8 mouse cellular contexts compared by ENCODE assay signal in genomic region chr2:156344775-156345532, GRCm38 (mm10). TPM values are rescaled to one million over a fixed set of nuclear protein-coding genes. Genes with fewer than 3 reads are reported as not detected.
DNase-seq lines count a peak whose midpoint lies in the region; ATAC-seq lines count a peak whose summit lies in the region.

No protein-coding gene starts in this region.

- no peak overlapping the region for H3K9ac ChIP-seq in heart, embryonic 11.5 days (ENCODE audit: low read depth, low read length)

- WGBS in heart, embryonic 11.5 days (ENCODE audit: insufficient replicate concordance) = 47% methylated on average over 12 of the region's 12 CpGs

- H3K27ac ChIP-seq in heart, embryonic 11.5 days (ENCODE audit: low read depth, low read length) = peak overlapping the region; percentile 43; the same call in 1 of the 2 replicates

- ATAC-seq in heart, embryonic 11.5 days (replicated peaks; ENCODE audit: insufficient number of reproducible peaks, low FRiP score, low TSS enrichment) = no peak

- no peaks in the 10 kb centered on the region for H3K9me3 ChIP-seq in heart, embryonic 11.5 days (replicated peaks; ENCODE audit: control insufficient read depth, low read length)

- peak overlapping the region; percentile 43; the same call in 1 of the 2 replicates for H3K4me2 ChIP-seq in heart, embryonic 11.5 days

- no peak overlapping the region for H3K4me3 ChIP-seq in heart, embryonic 11.5 days (ENCODE audit: low read depth, low read length)

- H3K4me1 ChIP-seq in heart, embryonic 11.5 days (ENCODE audit: control insufficient read depth, insufficient read depth, low read length) = 0 out of 2 replicates have a peak, but pooled peaks cover 3% of the 10 kb centered on the region

- DNase-seq in heart, adult 18-20 months = peak; percentile 23 to 44
- DNase-seq in heart, adult 8-10 months (ENCODE audit: low spot score) = no peak
- peak; percentile 13 for DNase-seq in 416B (ENCODE audit: low read depth)
- peak; percentile 24 for DNase-seq in adrenal gland, postnatal 25 days
- DNase-seq in lung, postnatal 36 days = peak; percentile 57
- DNase-seq in left cerebral cortex, adult 11 months (ENCODE audit: low spot score) = no peak
- DNase-seq in urinary bladder, postnatal 4 days (ENCODE audit: low spot score in 2 of 2) = no peak

- H3K27me3 ChIP-seq in heart, embryonic 11.5 days (ENCODE audit: control insufficient read depth, insufficient read depth, low read length) = no peaks in the 10 kb centered on the region; the same call in 1 of the 2 replicates

- no peaks in the 10 kb centered on the region for H3K36me3 ChIP-seq in heart, embryonic 11.5 days (ENCODE audit: control insufficient read depth, insufficient read depth, low read length)

RNA-seq across cellular contexts. Expression of gene Scand1, which starts 32.5 kb away (rescaled TPM):
- total RNA-seq in heart, adult 18-20 months (2021) = 10 to 100 TPM; 80.0 to 86.3 TPM
- total RNA-seq in heart, adult 8-10 months (2022) = 10 to 100 TPM; 73.0 to 84.3 (median 79.6) TPM
- total RNA-seq in adrenal gland, postnatal 25 days (2021) = 102 and 123 TPM in 2 replicates
- 50.6 and 59.0 TPM in 2 replicates for polyA plus RNA-seq in heart, embryonic 11.5 days (2014; fragmentation: Nextera tagmentation; extraction: Ambion mirVana)

RNA-seq across cellular contexts. Expression of gene Cnbd2, which starts 32.9 kb away (rescaled TPM):
- under 1 TPM; 0.62 to 0.69 TPM for total RNA-seq in heart, adult 18-20 months (2021)
- 1 to 10 TPM in 1 of 4 experiments, under 1 TPM in 3; 0.60 to 1.1 (median 0.81) TPM for total RNA-seq in heart, adult 8-10 months (2022)
- total RNA-seq in adrenal gland, postnatal 25 days (2021) = 2.5 and 3.6 TPM in 2 replicates
- polyA plus RNA-seq in heart, embryonic 11.5 days (2014; fragmentation: Nextera tagmentation; extraction: Ambion mirVana) = 2.2 and 2.3 TPM in 2 replicates

Comparison
In these comparisons a context has a peak if more than half of its experiments do, and no peak if none do; other contexts are left out.
1. DNase-seq: peak in heart, adult 18-20 months (2 of 2), 416B (single experiment), adrenal gland, postnatal 25 days (single experiment) and lung, postnatal 36 days (single experiment); none in heart, adult 8-10 months (single experiment), left cerebral cortex, adult 11 months (single experiment) and urinary bladder, postnatal 4 days (0 of 2).